9 mouse cellular contexts compared by ENCODE assay signal in genomic region chr13:69487611-69488275, GRCm38 (mm10). TPM values are rescaled to one million over a fixed set of nuclear protein-coding genes. Genes with fewer than 3 reads are reported as not detected.
DNase-seq lines count a peak whose midpoint lies in the region; ATAC-seq lines count a peak whose summit lies in the region.
"Had no signal": no experiment of that assay in that cellular context is flagged by ENCODE, and none has a peak within 500 bp of the region (broad histone marks: within the 10 kb centered on the region; RNA-seq: fewer than 3 reads in every experiment).

No protein-coding gene starts in this region.

- WGBS in lung, embryonic 16.5 days = 2% methylated on average over 26 of the region's 26 CpGs
- WGBS in forebrain, embryonic 10.5 days = 3% methylated on average over 26 of the region's 26 CpGs
- WGBS in neural tube, embryonic 14.5 days = 3% methylated on average over 26 of the region's 26 CpGs

- H3K9me3 ChIP-seq in lung, embryonic 16.5 days (ENCODE audit: control insufficient read depth, low read length) = no peaks in the 10 kb centered on the region
- H3K9me3 ChIP-seq in forebrain, embryonic 10.5 days = no peaks in the 10 kb centered on the region
- H3K9me3 ChIP-seq in neural tube, embryonic 14.5 days (ENCODE audit: control insufficient read depth, low read length) = no peaks in the 10 kb centered on the region

- no peaks in the 10 kb centered on the region for H3K36me3 ChIP-seq in lung, embryonic 16.5 days (ENCODE audit: control insufficient read depth, insufficient read depth, low read length)
- no peaks in the 10 kb centered on the region for H3K36me3 ChIP-seq in forebrain, embryonic 10.5 days (replicated peaks)
- no peaks in the 10 kb centered on the region for H3K36me3 ChIP-seq in neural tube, embryonic 14.5 days (ENCODE audit: control insufficient read depth, insufficient read depth, low read length)

- ATAC-seq in lung, embryonic 16.5 days (ENCODE audit: low read depth) = 0 out of 2 replicates have a peak, but pooled peaks have one; percentile 12
- peak; percentile 30 for ATAC-seq in neural tube, embryonic 14.5 days (ENCODE audit: low read depth)

- peaks cover 24% of the 10 kb centered on the region for H3K4me1 ChIP-seq in lung, embryonic 16.5 days (replicated peaks; ENCODE audit: control insufficient read depth, insufficient read depth, low read length)
- H3K4me1 ChIP-seq in forebrain, embryonic 10.5 days = peaks cover 23% of the 10 kb centered on the region
- 0 out of 2 replicates have a peak, but pooled peaks cover under 1% of the 10 kb centered on the region for H3K4me1 ChIP-seq in neural tube, embryonic 14.5 days (ENCODE audit: control insufficient read depth, insufficient read depth, low read length)

- no peak for DNase-seq in lung, postnatal 10 days
- DNase-seq in forebrain, embryonic 10.5 days (ENCODE audit: extremely low spot score, low spot score) = no peak
- peak; percentile 35 to 53 for DNase-seq in kidney, postnatal 25 days
- no peak for DNase-seq in layer of hippocampus, postnatal 25 days (ENCODE audit: extremely low spot score in 1 of 2, low spot score in 1 of 2)
- no peak for DNase-seq in thymus, postnatal 0 days (ENCODE audit: low spot score)
- no peak for DNase-seq in left cerebral cortex, adult 11 months (ENCODE audit: low spot score)

- H3K4me2 ChIP-seq in lung, embryonic 16.5 days (ENCODE audit: low read depth, low read length) = peak overlapping the region; percentile 52
- peak overlapping the region; percentile 45 for H3K4me2 ChIP-seq in neural tube, embryonic 14.5 days (ENCODE audit: low read depth, low read length)

- peak overlapping the region; percentile 31 for H3K4me3 ChIP-seq in lung, embryonic 16.5 days (ENCODE audit: low read length)
- H3K4me3 ChIP-seq in forebrain, embryonic 10.5 days = peak overlapping the region; percentile 45
- H3K4me3 ChIP-seq in neural tube, embryonic 14.5 days (ENCODE audit: low read depth, low read length) = peak overlapping the region; percentile 16; the same call in 1 of the 2 replicates

- H3K9ac ChIP-seq in lung, embryonic 16.5 days (ENCODE audit: low read length) = peak overlapping the region; percentile 0; the same call in 1 of the 2 replicates
- H3K9ac ChIP-seq in neural tube, embryonic 14.5 days (replicated peaks; ENCODE audit: low read depth, low read length) = no peak overlapping the region

- H3K27ac ChIP-seq in lung, embryonic 16.5 days (ENCODE audit: low read length) = no peak overlapping the region
- no peak overlapping the region for H3K27ac ChIP-seq in forebrain, embryonic 10.5 days
- no peak overlapping the region for H3K27ac ChIP-seq in neural tube, embryonic 14.5 days (ENCODE audit: low read depth, low read length)
- H3K27ac ChIP-seq: macrophage had no signal

- H3K27me3 ChIP-seq in lung, embryonic 16.5 days (ENCODE audit: control insufficient read depth, insufficient read depth, low read depth, low read length) = peaks cover 23% of the 10 kb centered on the region
- peaks cover 71% of the 10 kb centered on the region for H3K27me3 ChIP-seq in forebrain, embryonic 10.5 days (ENCODE audit: poor library complexity, severe bottlenecking)
- H3K27me3 ChIP-seq in neural tube, embryonic 14.5 days (ENCODE audit: control insufficient read depth, insufficient read depth, low read length) = peaks cover 3% of the 10 kb centered on the region

RNA-seq across cellular contexts. Expression of gene Nsun2, which starts 45.8 kb away (rescaled TPM):
- polyA plus RNA-seq in lung, embryonic 16.5 days (2015; fragmentation: Nextera tagmentation; extraction: Ambion mirVana) = 86.6 and 89.2 TPM in 2 replicates
- polyA plus RNA-seq in forebrain, embryonic 10.5 days (2016; fragmentation: Nextera tagmentation; extraction: Ambion mirVana) = 171 and 175 TPM in 2 replicates
- polyA plus RNA-seq in neural tube, embryonic 14.5 days (2014; fragmentation: Nextera tagmentation; extraction: Ambion mirVana) = 73.5 and 85.4 TPM in 2 replicates
- total RNA-seq in layer of hippocampus, postnatal 25 days (2021) = 10 to 100 TPM; 80.5 to 85.3 TPM
- polyA plus RNA-seq in thymus, postnatal 0 days (2015; fragmentation: Nextera tagmentation; extraction: Ambion mirVana) = 126 and 131 TPM in 2 replicates

RNA-seq across cellular contexts. Expression of gene Tent4a, which starts 46.7 kb away (rescaled TPM):
- 5.0 and 5.1 TPM in 2 replicates for polyA plus RNA-seq in lung, embryonic 16.5 days (2015; fragmentation: Nextera tagmentation; extraction: Ambion mirVana)
- polyA plus RNA-seq in forebrain, embryonic 10.5 days (2016; fragmentation: Nextera tagmentation; extraction: Ambion mirVana) = 4.1 and 4.9 TPM in 2 replicates
- polyA plus RNA-seq in neural tube, embryonic 14.5 days (2014; fragmentation: Nextera tagmentation; extraction: Ambion mirVana) = 10.4 and 11.9 TPM in 2 replicates
- total RNA-seq in layer of hippocampus, postnatal 25 days (2021) = 10 to 100 TPM; 42.3 to 43.9 TPM
- polyA plus RNA-seq in thymus, postnatal 0 days (2015; fragmentation: Nextera tagmentation; extraction: Ambion mirVana) = 3.7 and 5.4 TPM in 2 replicates

Comparison
In these comparisons a context has a peak if more than half of its experiments do, and no peak if none do; other contexts are left out.
1. DNase-seq: peak in kidney, postnatal 25 days (2 of 2); none in lung, postnatal 10 days (single experiment), forebrain, embryonic 10.5 days (single experiment), layer of hippocampus, postnatal 25 days (0 of 2), thymus, postnatal 0 days (single experiment) and left cerebral cortex, adult 11 months (single experiment).
2. Peak in every context shown above with its lines, with median percentiles within 50 percentile points of each other: H3K4me3 ChIP-seq.